Mouse (Mus musculus) myocyte (in vitro differentiated cells): Measurements from ENCODE around the gene Rab8a. TPM values are rescaled to one million over a fixed set of nuclear protein-coding genes. Genes with fewer than 3 reads are reported as not detected.
A peak's percentile ranks its signal among the peaks of the same experiment; 100 is the strongest.

Experiments used
- H3K27me3 ChIP-seq: one replicate; pipeline ENCODE4 v1.6.1; 2011; ENCODE audit not compliant: control insufficient read depth, insufficient read depth, insufficient read length
- H3K36me3 ChIP-seq: one replicate; pipeline ENCODE4 v1.6.1; 2011; ENCODE audit not compliant: control insufficient read depth, insufficient read depth
- H3K4me2 ChIP-seq: one replicate; pipeline ENCODE4 v1.6.1; 2011; ENCODE audit warnings: low read depth, control low read depth
- H3K4me3 ChIP-seq: one replicate; pipeline ENCODE4 v1.5.1; 2011; ENCODE audit warnings: mild to moderate bottlenecking, control low read depth, moderate library complexity
- H3K79me2 ChIP-seq: one replicate; pipeline ENCODE4 v1.6.1; 2011; ENCODE audit not compliant: control insufficient read depth, insufficient read depth
- H3ac ChIP-seq: one replicate; pipeline ENCODE4 v1.6.1; 2011; ENCODE audit not compliant: control insufficient read depth, insufficient read length
- CEBPB ChIP-seq: IDR thresholded peaks from 2 replicates; pipeline ENCODE4 v1.6.1; 2011; ENCODE audit warnings: mild to moderate bottlenecking, moderate library complexity; ENCODE audit not compliant: poor library complexity, insufficient read depth, severe bottlenecking
- E2F4 ChIP-seq: IDR thresholded peaks from one replicate; pipeline ENCODE4 v1.6.1; 2011; ENCODE audit warnings: mild to moderate bottlenecking, control low read depth, moderate library complexity; ENCODE audit not compliant: insufficient read depth
- MAX ChIP-seq: IDR thresholded peaks from one replicate; pipeline ENCODE4 v1.6.1; 2011; ENCODE audit warnings: low read depth, mild to moderate bottlenecking, control low read depth
- MYOD1 ChIP-seq, 3 experiments: IDR thresholded peaks; one replicate each; pipeline ENCODE4 v1.6.1; 2011; ENCODE audit warnings: control low read depth in 2 of 3, low read depth in 2 of 3, mild to moderate bottlenecking in 2 of 3, moderate library complexity in 1 of 3; ENCODE audit not compliant: insufficient read length in 2 of 3, control insufficient read depth in 1 of 3
- MYOG ChIP-seq, 3 experiments: IDR thresholded peaks; one replicate each; pipeline ENCODE4 v1.6.1; 2011; ENCODE audit warnings: control low read depth in 2 of 3, low read depth in 2 of 3, mild to moderate bottlenecking in 2 of 3; ENCODE audit not compliant: insufficient read length in 2 of 3, control insufficient read depth in 1 of 3, insufficient read depth in 1 of 3
- POLR2A ChIP-seq: IDR thresholded peaks from one replicate; pipeline ENCODE4 v1.6.1; 2011; ENCODE audit warnings: low read depth, mild to moderate bottlenecking, control low read depth, moderate library complexity; ENCODE audit not compliant: insufficient read length
- POLR2AphosphoS2 ChIP-seq: IDR thresholded peaks from one replicate; pipeline ENCODE4 v1.6.1; 2011; ENCODE audit warnings: low read depth, control low read depth; ENCODE audit not compliant: insufficient read length
- REST ChIP-seq: IDR thresholded peaks from one replicate; pipeline ENCODE4 v1.6.1; 2011; ENCODE audit warnings: mild to moderate bottlenecking, control low read depth, moderate library complexity; ENCODE audit not compliant: insufficient read depth, insufficient read length
- SRF ChIP-seq: IDR thresholded peaks from one replicate; pipeline ENCODE4 v1.6.1; 2011; ENCODE audit warnings: low read depth; ENCODE audit not compliant: control insufficient read depth, insufficient read length
- TCF12 ChIP-seq: IDR thresholded peaks from one replicate; pipeline ENCODE4 v1.6.1; 2011; ENCODE audit warnings: mild to moderate bottlenecking, control low read depth; ENCODE audit not compliant: poor library complexity, insufficient read depth, severe bottlenecking
- TCF3 ChIP-seq: IDR thresholded peaks from one replicate; pipeline ENCODE4 v1.6.1; 2011; ENCODE audit warnings: low read depth, control low read depth; ENCODE audit not compliant: insufficient read length
- USF1 ChIP-seq: IDR thresholded peaks from one replicate; pipeline ENCODE4 v1.6.1; 2011; ENCODE audit warnings: low read depth, mild to moderate bottlenecking, control low read depth, moderate library complexity
- polyA plus RNA-seq: library from polyadenylated mRNA; unstranded; fragments of >200 nt; fragmentation: generic; extraction: Trizol; gene quantifications from one replicate; pipeline ENCODE4 v1.2.1, GENCODE M21; 2012; ENCODE audit warnings: missing spikeins

The Rab8a gene
- polyA plus RNA-seq, 1 experiment = 84.3 TPM

DNA sequence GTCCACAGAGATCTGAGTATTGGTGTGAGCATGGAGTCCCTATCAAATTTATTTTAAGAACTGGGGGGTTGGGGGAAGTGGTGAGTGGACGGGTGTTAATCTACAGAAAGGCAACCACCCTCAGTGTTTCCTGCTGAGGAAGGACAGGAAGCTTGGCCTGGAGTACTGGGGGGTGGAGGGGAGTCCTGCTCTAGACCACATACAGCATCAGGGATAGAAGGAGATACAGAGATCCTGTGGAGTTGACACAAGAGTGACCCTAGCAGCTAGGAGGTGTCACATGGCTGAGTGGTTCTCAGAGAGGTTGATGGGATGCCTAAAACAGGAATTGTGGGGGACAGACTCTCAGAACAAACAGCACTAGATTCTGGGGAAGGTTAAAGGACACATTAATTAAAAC lies 27.5 kb upstream of the Rab8a start:
- H3ac ChIP-seq = no peak overlapping the region
- no peak overlapping the region for H3K4me3 ChIP-seq
- H3K4me2 ChIP-seq = no peak overlapping the region
- TF ChIP-seq MAX = no peak
- no peak for TF ChIP-seq REST
- TF ChIP-seq CEBPB = no peak
- no peak for TF ChIP-seq TCF3
- TF ChIP-seq POLR2AphosphoS2 = no peak
- no peak for TF ChIP-seq POLR2A
- TF ChIP-seq MYOG (IDR thresholded peaks at IDR 0.05; ENCODE audit: control insufficient read depth in 1 of 3, insufficient read depth in 1 of 3, insufficient read length in 2 of 3, low read depth in 2 of 3) = no peak
- no peak for TF ChIP-seq USF1
- no peak for TF ChIP-seq TCF12
- TF ChIP-seq SRF = no peak
- no peak for TF ChIP-seq MYOD1 (IDR thresholded peaks at IDR 0.05; ENCODE audit: control insufficient read depth in 1 of 3, insufficient read length in 2 of 3, low read depth in 2 of 3)
- no peak for TF ChIP-seq E2F4
- no peaks in the 10 kb centered on the region for H3K27me3 ChIP-seq
- peaks cover 1% of the 10 kb centered on the region for H3K36me3 ChIP-seq
- H3K79me2 ChIP-seq = peaks cover 27% of the 10 kb centered on the region

DNA sequence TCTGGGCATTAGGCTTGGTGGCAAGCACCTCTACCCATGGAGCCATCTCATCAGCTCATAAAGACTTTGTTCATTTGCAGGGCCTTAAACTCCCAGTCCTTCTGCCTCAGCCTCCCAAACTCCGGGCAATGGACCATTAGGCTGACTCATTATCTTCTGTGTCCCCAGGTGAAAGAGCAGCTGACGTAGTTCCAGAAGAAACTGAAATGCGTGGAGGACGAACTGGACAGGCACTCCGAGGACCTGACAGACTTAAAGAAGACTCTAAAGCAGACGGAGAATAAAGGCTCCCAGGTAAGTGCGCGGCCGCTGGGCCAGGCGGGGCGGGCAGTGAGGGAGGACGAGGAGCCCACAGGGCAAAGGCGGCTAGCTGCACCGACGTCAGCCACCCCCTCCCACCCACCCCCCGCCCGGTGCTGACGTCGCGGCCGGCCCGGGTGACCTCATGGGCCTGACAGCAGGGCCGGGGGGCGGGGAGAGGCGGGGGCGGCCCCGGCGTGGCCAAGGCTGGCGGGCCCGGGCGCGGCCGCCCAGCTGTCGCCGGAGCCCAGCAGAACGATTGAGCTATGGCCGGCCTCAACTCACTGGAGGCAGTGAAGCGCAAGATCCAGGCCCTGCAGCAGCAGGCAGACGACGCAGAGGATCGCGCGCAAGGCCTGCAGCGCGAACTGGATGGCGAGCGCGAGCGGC lies 26.1 kb upstream of the Rab8a start, which contains the start of gene Tpm4:
Gene Tpm4, plus strand, starts transcription at position 220 of the 690 bp plus-strand sequence.
- Histone ChIP-seq H3K4me2 (peak within 1 kb of the TSS; percentile 93), H3K79me2 (peaks cover 40% of the 10 kb centered on the region), H3K27me3 (no peaks in the 10 kb centered on the region), H3K36me3 (peaks cover 14% of the 10 kb centered on the region), H3ac (peak within 1 kb of the TSS; percentile 80), H3K4me3 (peak within 1 kb of the TSS; percentile 90)
- TF ChIP-seq TCF12 (no peak), USF1 (no peak), MYOG (IDR thresholded peaks at IDR 0.05; ENCODE audit: control insufficient read depth in 1 of 3, insufficient read depth in 1 of 3, insufficient read length in 2 of 3, low read depth in 2 of 3) (peak in 2 of 3 experiments; percentile 86 to 88), SRF (no peak), REST (no peak), E2F4 (no peak), MYOD1 (IDR thresholded peaks at IDR 0.05; ENCODE audit: control insufficient read depth in 1 of 3, insufficient read length in 2 of 3, low read depth in 2 of 3) (peak in 2 of 3 experiments; percentile 76 to 86), CEBPB (no peak), TCF3 (peak; percentile 36), POLR2A (peak; percentile 95), MAX (no peak), POLR2AphosphoS2 (peak; percentile 90)

DNA sequence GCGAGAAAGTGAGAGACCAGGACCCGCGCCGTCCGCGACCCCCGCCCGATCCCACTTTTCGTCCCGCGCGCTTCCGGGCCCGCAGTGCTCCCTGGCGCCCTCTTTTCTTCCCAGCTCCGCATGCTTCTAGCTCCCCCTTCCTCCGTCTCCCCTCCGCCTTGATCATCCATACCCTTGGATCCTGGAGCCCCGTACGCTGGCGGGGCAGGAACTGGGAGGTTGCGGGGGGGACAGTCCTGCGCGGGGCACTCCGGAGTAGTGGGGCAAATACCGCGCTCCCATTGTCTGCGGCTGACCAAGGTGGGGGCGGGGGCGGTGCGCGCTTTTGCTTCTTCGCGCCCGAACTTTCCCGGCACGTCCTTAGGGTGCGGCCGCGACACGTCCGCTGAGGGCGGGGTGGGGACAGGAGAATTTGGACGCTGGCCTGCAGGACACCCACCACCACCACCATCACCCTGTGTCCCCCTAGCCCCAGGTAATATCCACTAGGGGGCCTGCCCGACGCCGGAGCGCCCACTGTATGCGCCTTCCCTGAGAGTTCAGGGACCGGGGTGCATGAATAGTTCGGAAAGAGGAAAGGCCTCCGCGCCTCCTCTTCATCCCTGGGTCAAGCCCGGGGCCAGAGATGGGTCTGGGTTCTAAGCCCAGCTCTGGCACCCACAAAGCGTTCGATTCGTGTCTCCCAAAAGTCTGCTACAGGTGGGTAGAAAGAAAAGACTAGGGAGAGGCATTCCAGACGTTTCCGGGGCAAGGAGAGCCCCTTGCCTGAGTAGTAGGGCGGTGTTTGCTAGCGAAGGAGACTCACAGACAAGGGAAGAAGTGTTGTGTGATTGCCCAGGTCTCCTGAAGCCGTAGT lies 25.3 kb upstream of the Rab8a start:
- peak overlapping the region; percentile 90 for H3K4me3 ChIP-seq
- peak overlapping the region; percentile 80 for H3ac ChIP-seq
- H3K36me3 ChIP-seq = peaks cover 15% of the 10 kb centered on the region
- H3K79me2 ChIP-seq = peaks cover 48% of the 10 kb centered on the region
- TF ChIP-seq E2F4 = no peak
- TF ChIP-seq CEBPB = no peak
- TF ChIP-seq SRF = no peak
- no peak for TF ChIP-seq POLR2A
- no peak for TF ChIP-seq MAX
- no peak for TF ChIP-seq MYOD1 (IDR thresholded peaks at IDR 0.05; ENCODE audit: control insufficient read depth in 1 of 3, insufficient read length in 2 of 3, low read depth in 2 of 3)
- TF ChIP-seq TCF12 = no peak
- TF ChIP-seq USF1 = no peak
- TF ChIP-seq POLR2AphosphoS2 = no peak
- TF ChIP-seq TCF3 = no peak
- no peak for TF ChIP-seq MYOG (IDR thresholded peaks at IDR 0.05; ENCODE audit: control insufficient read depth in 1 of 3, insufficient read depth in 1 of 3, insufficient read length in 2 of 3, low read depth in 2 of 3)
- no peak for TF ChIP-seq REST
- no peaks in the 10 kb centered on the region for H3K27me3 ChIP-seq
- H3K4me2 ChIP-seq = peak overlapping the region; percentile 93

DNA sequence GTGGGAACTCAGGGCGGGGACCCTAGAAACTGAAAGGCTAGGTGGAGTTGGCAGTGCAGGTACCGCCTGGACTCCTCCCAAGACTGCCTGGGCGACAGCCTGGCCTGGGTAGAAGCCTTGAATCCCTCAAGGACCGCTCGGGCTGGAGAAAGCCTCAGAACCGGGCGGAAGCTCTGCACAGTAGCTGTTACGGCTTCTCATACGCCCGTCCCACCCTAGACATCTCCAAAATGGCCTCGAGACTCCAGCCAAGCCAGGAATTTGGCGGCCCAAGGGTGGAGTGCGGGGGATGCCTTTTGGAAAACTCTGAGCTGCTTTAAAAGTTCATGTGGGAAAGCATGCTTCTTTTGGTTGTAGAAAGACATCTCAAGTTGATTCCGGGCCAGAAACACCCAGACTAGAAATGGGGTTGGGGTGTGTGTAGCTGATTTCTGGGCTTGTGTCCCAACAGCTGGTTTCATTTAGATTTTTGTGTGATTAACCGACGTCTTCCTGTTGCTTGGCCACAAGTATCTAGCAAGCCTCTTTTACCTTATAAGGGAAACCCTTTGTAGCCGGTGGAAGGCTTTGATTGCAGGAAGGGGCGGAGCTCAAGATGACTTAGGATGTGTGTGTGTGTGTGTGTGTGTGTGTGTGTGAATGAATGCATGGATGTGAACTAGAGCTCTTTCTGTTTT lies 24.6 kb upstream of the Rab8a start:
- TF ChIP-seq CEBPB (no peak), TCF12 (peak; percentile 39), MYOD1 (IDR thresholded peaks at IDR 0.05; ENCODE audit: control insufficient read depth in 1 of 3, insufficient read length in 2 of 3, low read depth in 2 of 3) (peak in 1 of 3 experiments; percentile 24), USF1 (no peak), SRF (peak; percentile 96), POLR2AphosphoS2 (peak; percentile 21), MAX (no peak), REST (no peak), TCF3 (no peak), E2F4 (no peak), MYOG (IDR thresholded peaks at IDR 0.05; ENCODE audit: control insufficient read depth in 1 of 3, insufficient read depth in 1 of 3, insufficient read length in 2 of 3, low read depth in 2 of 3) (no peak), POLR2A (peak; percentile 10)
- peak overlapping the region; percentile 90 for H3K4me3 ChIP-seq
- H3K36me3 ChIP-seq = peaks cover 19% of the 10 kb centered on the region
- peak overlapping the region; percentile 80 for H3ac ChIP-seq
- no peaks in the 10 kb centered on the region for H3K27me3 ChIP-seq
- peaks cover 55% of the 10 kb centered on the region for H3K79me2 ChIP-seq
- peak overlapping the region; percentile 93 for H3K4me2 ChIP-seq
